Mouse (Mus musculus) liver, embryonic 16.5 days (tissue): Measurements from ENCODE around the gene Foxo6. TPM values are rescaled to one million over a fixed set of nuclear protein-coding genes. Genes with fewer than 3 reads are reported as not detected.

Source experiments
- ATAC-seq: fragments of 200-750 bp; cut with Nextera tagmentation; 2 replicates; pipeline ENCODE4 v1.8.0; 2017; ENCODE audit warnings: low read depth, mild to moderate bottlenecking, moderate number of reproducible peaks, moderate library complexity
- H3K27ac ChIP-seq: fragments of 300-500 bp; sonication (generic); 2 replicates; pipeline ENCODE4 v1.5.1; 2014; ENCODE audit warnings: mild to moderate bottlenecking, low read length
- H3K27me3 ChIP-seq: fragments of 300-500 bp; sonication (generic); 2 replicates; pipeline ENCODE4 v1.6.1; 2014; ENCODE audit warnings: low read depth, low read length, mixed read lengths; ENCODE audit not compliant: control insufficient read depth, insufficient read depth
- H3K36me3 ChIP-seq: fragments of 300-500 bp; sonication (generic); 2 replicates; pipeline ENCODE4 v1.6.1; 2014; ENCODE audit warnings: mild to moderate bottlenecking; ENCODE audit not compliant: control insufficient read depth, insufficient read depth
- H3K4me1 ChIP-seq: fragments of 300-500 bp; sonication (generic); 2 replicates; pipeline ENCODE4 v1.6.1; 2014; ENCODE audit warnings: low read depth, low read length, mixed read lengths; ENCODE audit not compliant: control insufficient read depth
- H3K4me2 ChIP-seq: fragments of 300-500 bp; sonication (generic); 2 replicates; pipeline ENCODE4 v1.6.1; 2014; ENCODE audit warnings: low read depth, low read length, mixed read lengths
- H3K4me3 ChIP-seq: fragments of 300-500 bp; sonication (generic); 2 replicates; pipeline ENCODE4 v1.5.1; 2014; ENCODE audit warnings: low read depth, mild to moderate bottlenecking, low read length
- H3K9ac ChIP-seq: fragments of 300-500 bp; sonication (generic); 2 replicates; pipeline ENCODE4 v1.6.1; 2014; ENCODE audit warnings: low read depth, low read length
- H3K9me3 ChIP-seq: fragments of 300-500 bp; sonication (generic); replicated peaks from 2 replicates; pipeline ENCODE4 v1.6.1; 2016; ENCODE audit warnings: low read length; ENCODE audit not compliant: control insufficient read depth
- WGBS: fragments of 180-500 bp; shearing (Covaris S2); extraction: QIAGEN DNeasy Blood & Tissue Kit; methylation state at CpG from one replicate; pipeline ENCODE4 v1.1.7; 2014; ENCODE audit not compliant: insufficient replicate concordance; 5-methylcytosine and 5-hydroxymethylcytosine counted together
- polyA plus RNA-seq: library from polyadenylated mRNA; unstranded; fragments of >200 nt; fragmentation: Nextera tagmentation; extraction: Ambion mirVana; gene quantifications from 2 replicates; pipeline ENCODE4 v1.2.1, GENCODE M21; 2015

Foxo6 gene
- polyA plus RNA-seq, 1 experiment from 2014 or later = not detected

- 53% methylated on average over 4 of the region's 4 CpGs for WGBS
- no peak overlapping the region for H3K4me2 ChIP-seq
- no peaks in the 10 kb centered on the region for H3K36me3 ChIP-seq
- no peaks in the 10 kb centered on the region for H3K9me3 ChIP-seq
- H3K4me3 ChIP-seq = no peak overlapping the region
- no peak for ATAC-seq
- no peak overlapping the region for H3K27ac ChIP-seq
- H3K4me1 ChIP-seq = no peaks in the 10 kb centered on the region
- peaks cover 16% of the 10 kb centered on the region for H3K27me3 ChIP-seq
- H3K9ac ChIP-seq = no peak overlapping the region
Measured at GRCm38 (mm10) chr4:120277255-120277928, 9.8 kb downstream of the Foxo6 start.

GRCm38 (mm10) chr4:120275487-120275886, 11.7 kb downstream of the Foxo6 start:
- Histone ChIP-seq H3K36me3 (no peaks in the 10 kb centered on the region), H3K4me1 (no peaks in the 10 kb centered on the region), H3K4me2 (no peak overlapping the region), H3K27me3 (peaks cover 6% of the 10 kb centered on the region), H3K9ac (no peak overlapping the region), H3K9me3 (no peaks in the 10 kb centered on the region), H3K27ac (no peak overlapping the region), H3K4me3 (no peak overlapping the region)
- ATAC-seq = no peak
- 48% methylated on average over 9 of the region's 9 CpGs for WGBS

- H3K4me2 ChIP-seq = no peak overlapping the region
- H3K9ac ChIP-seq = no peak overlapping the region
- 47% methylated on average over 7 of the region's 7 CpGs for WGBS
- H3K36me3 ChIP-seq = no peaks in the 10 kb centered on the region
- no peak overlapping the region for H3K27ac ChIP-seq
- no peak for ATAC-seq
- H3K9me3 ChIP-seq = no peaks in the 10 kb centered on the region
- no peak overlapping the region for H3K4me3 ChIP-seq
- H3K4me1 ChIP-seq = no peaks in the 10 kb centered on the region
- peaks cover 25% of the 10 kb centered on the region for H3K27me3 ChIP-seq
Measured at GRCm38 (mm10) chr4:120273594-120273993, 13.6 kb downstream of the Foxo6 start.

- Histone ChIP-seq H3K27ac (no peak overlapping the region), H3K9ac (no peak overlapping the region), H3K9me3 (no peaks in the 10 kb centered on the region), H3K36me3 (no peaks in the 10 kb centered on the region), H3K4me1 (no peaks in the 10 kb centered on the region), H3K27me3 (peaks cover 41% of the 10 kb centered on the region), H3K4me3 (no peak overlapping the region), H3K4me2 (no peak overlapping the region)
- ATAC-seq = no peak
- WGBS = 62% methylated on average over 6 of the region's 6 CpGs
Measured at GRCm38 (mm10) chr4:120271886-120272580, 15.1 kb downstream of the Foxo6 start.

- ATAC-seq = no peak
- no peaks in the 10 kb centered on the region for H3K36me3 ChIP-seq
- no peaks in the 10 kb centered on the region for H3K4me1 ChIP-seq
- H3K27ac ChIP-seq = no peak overlapping the region
- H3K9ac ChIP-seq = no peak overlapping the region
- peaks cover 47% of the 10 kb centered on the region for H3K27me3 ChIP-seq
- no peak overlapping the region for H3K4me2 ChIP-seq
- no peak overlapping the region for H3K4me3 ChIP-seq
- H3K9me3 ChIP-seq = no peaks in the 10 kb centered on the region
- 47% methylated on average over 8 of the region's 8 CpGs for WGBS
Measured at GRCm38 (mm10) chr4:120271208-120271607, 15.9 kb downstream of the Foxo6 start.

GRCm38 (mm10) chr4:120270937-120271199, 16.3 kb downstream of the Foxo6 start:
- ATAC-seq = no peak
- Histone ChIP-seq H3K4me1 (no peaks in the 10 kb centered on the region), H3K4me2 (no peak overlapping the region), H3K9me3 (no peaks in the 10 kb centered on the region), H3K27ac (no peak overlapping the region), H3K36me3 (no peaks in the 10 kb centered on the region), H3K4me3 (no peak overlapping the region), H3K9ac (no peak overlapping the region), H3K27me3 (peaks cover 47% of the 10 kb centered on the region)
- WGBS = 25% methylated on average over 4 of the region's 4 CpGs

- Histone ChIP-seq H3K27ac (no peak overlapping the region), H3K9me3 (no peaks in the 10 kb centered on the region), H3K9ac (no peak overlapping the region), H3K27me3 (peaks cover 50% of the 10 kb centered on the region), H3K36me3 (no peaks in the 10 kb centered on the region), H3K4me3 (no peak overlapping the region), H3K4me2 (no peak overlapping the region), H3K4me1 (no peaks in the 10 kb centered on the region)
- ATAC-seq = no peak
- WGBS = 52% methylated on average over 4 of the region's 4 CpGs
Measured at GRCm38 (mm10) chr4:120270148-120270936, 16.8 kb downstream of the Foxo6 start.

- Histone ChIP-seq H3K4me1 (no peaks in the 10 kb centered on the region), H3K9me3 (no peaks in the 10 kb centered on the region), H3K27ac (no peak overlapping the region), H3K4me2 (no peak overlapping the region), H3K9ac (no peak overlapping the region), H3K4me3 (no peak overlapping the region), H3K36me3 (no peaks in the 10 kb centered on the region), H3K27me3 (peaks cover 57% of the 10 kb centered on the region)
- 18% methylated on average over 9 of the region's 9 CpGs for WGBS
- no peak for ATAC-seq
Measured at GRCm38 (mm10) chr4:120269426-120269825, 17.7 kb downstream of the Foxo6 start.
